Mouse (Mus musculus) MN1 (cell line): ENCODE measurements around the gene Hnrnpul1.

Experiments used
- DNase-seq: peaks from one replicate; pipeline ENCODE4 v3.0.0-alpha.2; 2016; ENCODE audit warnings: low spot score

The Hnrnpul1 gene

GRCm38 (mm10) chr7:25688810-25689586, 65.6 kb downstream of the Hnrnpul1 start:
- DNase-seq = peak; percentile 81

GRCm38 (mm10) chr7:25687811-25688401, 66.7 kb downstream of the Hnrnpul1 start:
- peak; percentile 55 for DNase-seq

GRCm38 (mm10) chr7:25686680-25687531, 67.7 kb downstream of the Hnrnpul1 start, which contains the start of gene Tgfb1:
Gene Tgfb1 (plus strand): TSS chr7:25687002.
- DNase-seq = peak; percentile 61

GRCm38 (mm10) chr7:25685926-25686470, 68.6 kb downstream of the Hnrnpul1 start:
- DNase-seq = no peak

GRCm38 (mm10) chr7:25684659-25685058, 69.9 kb downstream of the Hnrnpul1 start:
- DNase-seq = no peak

GRCm38 (mm10) chr7:25683474-25684180, 70.9 kb downstream of the Hnrnpul1 start:
- no peak for DNase-seq

- no peak for DNase-seq
Observed at GRCm38 (mm10) chr7:25681341-25682231, 73.0 kb downstream of the Hnrnpul1 start.

GRCm38 (mm10) chr7:25680514-25681258, 73.9 kb downstream of the Hnrnpul1 start, which contains the start of gene B9d2:
Gene B9d2 (plus strand): TSS chr7:25680780.
- peak; percentile 95 for DNase-seq

GRCm38 (mm10) chr7:25679971-25680370, 74.6 kb downstream of the Hnrnpul1 start:
- peak; percentile 15 for DNase-seq

GRCm38 (mm10) chr7:25677013-25677412, 77.5 kb downstream of the Hnrnpul1 start:
- no peak for DNase-seq

- peak; percentile 93 for DNase-seq
Observed at GRCm38 (mm10) chr7:25676085-25676781, 78.3 kb downstream of the Hnrnpul1 start.

GRCm38 (mm10) chr7:25675405-25675804, 79.2 kb downstream of the Hnrnpul1 start:
- no peak for DNase-seq

- no peak for DNase-seq
Observed at GRCm38 (mm10) chr7:25674719-25675300, 79.7 kb downstream of the Hnrnpul1 start, which contains the start of gene Tmem91. Gene Tmem91 (minus strand): TSS chr7:25675166.

GRCm38 (mm10) chr7:25674297-25674696, 80.3 kb downstream of the Hnrnpul1 start:
- DNase-seq = no peak

- no peak for DNase-seq
Observed at GRCm38 (mm10) chr7:25672442-25672841, 82.1 kb downstream of the Hnrnpul1 start.

- no peak for DNase-seq
Observed at GRCm38 (mm10) chr7:25671686-25672085, 82.9 kb downstream of the Hnrnpul1 start.
